Comparison of ENCODE assay signal across 22 mouse cellular contexts in the genomic region with DNA sequence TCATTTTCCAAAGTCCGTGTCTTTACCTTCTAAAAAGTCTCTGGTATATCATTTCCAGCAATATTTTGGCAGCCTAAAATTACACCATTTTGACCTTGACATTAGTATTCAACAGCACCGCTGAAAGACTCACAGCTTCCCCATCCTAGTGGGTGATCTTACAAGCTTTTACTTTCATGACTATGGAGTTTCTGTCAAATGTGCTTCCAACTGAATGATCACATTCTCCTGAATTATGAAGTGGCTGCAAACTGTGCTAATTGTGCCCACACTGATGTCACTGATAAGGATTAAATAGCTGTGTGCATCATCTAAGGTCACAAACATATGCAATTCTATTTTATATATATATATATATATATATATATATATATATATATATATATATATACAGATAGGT.
DNase-seq lines count a peak whose midpoint lies in the region; ATAC-seq lines count a peak whose summit lies in the region.
"Had no signal": no experiment of that assay in that cellular context is flagged by ENCODE, and none has a peak within 500 bp of the region (broad histone marks: within the 10 kb centered on the region; RNA-seq: fewer than 3 reads in every experiment).

No protein-coding gene starts in this region.

- no peaks in the 10 kb centered on the region for H3K4me1 ChIP-seq in kidney, embryonic 15.5 days

- no peak overlapping the region for H3K4me2 ChIP-seq in kidney, embryonic 15.5 days

- WGBS in kidney, embryonic 15.5 days = 81% methylated on average over 2 of the region's 2 CpGs

- ATAC-seq in kidney, embryonic 15.5 days (replicated peaks; ENCODE audit: low FRiP score) = no peak
- ATAC-seq: activated CD4-positive, CD25-positive, alpha-beta regulatory T cell, adult 4 months; CD4-positive, CD25-positive, alpha-beta regulatory T cell, adult 4 months; Patski had no signal

- H3K27ac ChIP-seq in kidney, embryonic 15.5 days = no peak overlapping the region

- H3K9ac ChIP-seq in kidney, embryonic 15.5 days = no peak overlapping the region

- no peaks in the 10 kb centered on the region for H3K36me3 ChIP-seq in kidney, embryonic 15.5 days
- H3K36me3 ChIP-seq: G1E had no signal

- H3K27me3 ChIP-seq in kidney, embryonic 15.5 days = no peaks in the 10 kb centered on the region
- H3K27me3 ChIP-seq: CH12.LX had no signal

- peak; percentile 29 for DNase-seq in Muller cell, postnatal 12 days (ENCODE audit: inconsistent ontology term)
- peak; percentile 79 for DNase-seq in retina, embryonic 14.5 days (ENCODE audit: low spot score)
- DNase-seq in retina, postnatal 1 day = peak; percentile 83
- no peak for DNase-seq in spleen, adult 12 weeks (ENCODE audit: low spot score)
- no peak for DNase-seq in urinary bladder, postnatal 14 days (ENCODE audit: low spot score)
- DNase-seq: adrenal gland, adult 2 months; adrenal gland, adult 8-10 months; adrenal gland, postnatal 10 days; adrenal gland, postnatal 14 days; adrenal gland, postnatal 25 days; adrenal gland, postnatal 36 days; B cell, adult 2 months; cerebellum, adult 11 months; cerebellum, adult 11-12 months; cerebellum, adult 18-20 months; cerebellum, adult 2 months had no signal

- no peaks in the 10 kb centered on the region for H3K9me3 ChIP-seq in kidney, embryonic 15.5 days (replicated peaks)
- H3K9me3 ChIP-seq: G1E had no signal

- H3K4me3 ChIP-seq in kidney, embryonic 15.5 days (replicated peaks) = no peak overlapping the region

Comparison
In these comparisons a context has a peak if more than half of its experiments do, and no peak if none do; other contexts are left out.
1. DNase-seq: peak in Muller cell, postnatal 12 days (single experiment), retina, embryonic 14.5 days (single experiment) and retina, postnatal 1 day (single experiment); none in spleen, adult 12 weeks (single experiment) and urinary bladder, postnatal 14 days (single experiment).